16 mouse cellular contexts compared by ENCODE assay signal in the genomic region with DNA sequence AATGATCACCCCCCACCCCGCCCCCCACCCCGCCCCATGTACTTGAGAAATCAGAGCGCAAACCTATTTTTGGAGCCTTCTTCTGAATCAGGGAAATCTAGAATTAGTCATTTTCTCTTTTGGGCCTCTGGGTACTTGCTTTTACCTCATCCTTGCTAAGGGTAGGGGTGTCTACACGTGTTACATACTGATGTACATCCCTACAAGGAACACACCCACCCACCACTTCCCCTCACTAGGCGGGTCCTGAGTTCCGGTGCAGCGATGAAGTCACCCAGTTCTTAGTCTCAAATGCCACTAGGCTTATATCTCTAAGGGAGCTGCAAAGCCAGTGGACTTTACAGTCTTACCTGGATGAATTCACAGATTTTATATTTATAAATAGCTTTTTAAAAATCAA.
A peak's percentile ranks its signal among the peaks of the same experiment; 100 is the strongest.
DNase-seq lines count a peak whose midpoint lies in the region; TF ChIP-seq lines count a peak whose summit lies in the region.
"Had no signal": no experiment of that assay in that cellular context is flagged by ENCODE, and none has a peak within 500 bp of the region (broad histone marks: within the 10 kb centered on the region; RNA-seq: fewer than 3 reads in every experiment).

No protein-coding gene starts in this region.

- no peak for DNase-seq in cerebellum, adult 2 months
- DNase-seq in cerebellum, postnatal 25 days: no peak
- peak; percentile 81 for DNase-seq in layer of hippocampus, adult 9-11 months
- no peak for DNase-seq in layer of hippocampus, adult 8-10 months (ENCODE audit: low spot score in 2 of 2)
- DNase-seq in naive thymus-derived CD4-positive, alpha-beta T cell, adult 2 months (ENCODE audit: low read depth): peak; percentile 63
- no peak for DNase-seq in adrenal gland, postnatal 10 days
- DNase-seq in liver: no peak
- DNase-seq: adrenal gland, postnatal 14 days; cerebellum, adult 18-20 months; gastrocnemius, postnatal 14 days; kidney, postnatal 10 days; thymus, adult 18-20 months had no signal

- no peaks in the 10 kb centered on the region for H3K27me3 ChIP-seq in cerebellum, adult 2 months (ENCODE audit: control insufficient read depth, insufficient read depth, low read length)
- H3K27me3 ChIP-seq: embryonic facial prominence, embryonic 15.5 days; limb, embryonic 13.5 days had no signal

- H3K4me1 ChIP-seq in cerebellum, adult 2 months (ENCODE audit: control insufficient read depth, insufficient read depth, low read length): peaks cover 53% of the 10 kb centered on the region
- H3K4me1 ChIP-seq in bone marrow macrophage, adult 2 months (ENCODE audit: control insufficient read depth, insufficient read depth, low read length): peaks cover 21% of the 10 kb centered on the region

- TF ChIP-seq CTCF in cerebellum, adult 2 months (IDR thresholded peaks at IDR 0.05; ENCODE audit: borderline replicate concordance, insufficient read depth, low read depth, low read length): no peak
- no peak for TF ChIP-seq CTCF in bone marrow macrophage, adult 2 months (IDR thresholded peaks at IDR 0.05; ENCODE audit: low read depth, low read length)

- no peak for TF ChIP-seq POLR2A in cerebellum, adult 2 months (IDR thresholded peaks at IDR 0.05; ENCODE audit: borderline replicate concordance, insufficient read depth, low read length)
- TF ChIP-seq POLR2A in bone marrow macrophage, adult 2 months (IDR thresholded peaks at IDR 0.05; ENCODE audit: borderline replicate concordance, low read depth, low read length): no peak

- H3K4me3 ChIP-seq in cerebellum, adult 2 months (replicated peaks; ENCODE audit: insufficient read depth, low read depth, low read length): peak overlapping the region; percentile 25
- peak overlapping the region; percentile 55 for H3K4me3 ChIP-seq in bone marrow macrophage, adult 2 months (ENCODE audit: insufficient read depth, low read length)
- H3K4me3 ChIP-seq: embryonic facial prominence, embryonic 15.5 days; limb, embryonic 13.5 days; myocyte had no signal

- WGBS in cerebellum, adult 2 months: 46% methylated on average over 7 of the region's 7 CpGs

- no peak overlapping the region; the same call in 1 of the 2 replicates for H3K27ac ChIP-seq in cerebellum, adult 2 months (ENCODE audit: insufficient read depth, low read length)
- no peak overlapping the region for H3K27ac ChIP-seq in bone marrow macrophage, adult 2 months (ENCODE audit: insufficient read depth, low read depth, low read length)
- H3K27ac ChIP-seq: embryonic facial prominence, embryonic 15.5 days; limb, embryonic 13.5 days had no signal

Comparison
In these comparisons a context has a peak if more than half of its experiments do, and no peak if none do; other contexts are left out.
1. DNase-seq: peak in layer of hippocampus, adult 9-11 months (single experiment) and naive thymus-derived CD4-positive, alpha-beta T cell, adult 2 months (single experiment); none in cerebellum, adult 2 months (0 of 2), cerebellum, postnatal 25 days (0 of 2), layer of hippocampus, adult 8-10 months (0 of 2), adrenal gland, postnatal 10 days (single experiment) and liver (single experiment).